Mouse (Mus musculus) heart, embryonic 11.5 days (tissue): Measurements from ENCODE around the gene Nfatc2. TPM values are rescaled to one million over a fixed set of nuclear protein-coding genes. Genes with fewer than 3 reads are reported as not detected.

Experiments
- ATAC-seq: fragments of 200-750 bp; cut with Nextera tagmentation; replicated peaks from 2 replicates; pipeline ENCODE4 v1.8.0; 2017; ENCODE audit warnings: moderate library complexity; ENCODE audit not compliant: insufficient number of reproducible peaks, low FRiP score, low TSS enrichment
- H3K27ac ChIP-seq: fragments of 300-500 bp; sonication (generic); 2 replicates; pipeline ENCODE4 v1.5.1; 2014; ENCODE audit warnings: mild to moderate bottlenecking, low read depth, low read length
- H3K27me3 ChIP-seq: fragments of 300-500 bp; sonication (generic); 2 replicates; pipeline ENCODE4 v1.6.1; 2014; ENCODE audit warnings: mild to moderate bottlenecking, low read length, mixed read lengths; ENCODE audit not compliant: control insufficient read depth, insufficient read depth
- H3K36me3 ChIP-seq: fragments of 300-500 bp; sonication (generic); 2 replicates; pipeline ENCODE4 v1.6.1; 2014; ENCODE audit warnings: mild to moderate bottlenecking, low read length, moderate library complexity, mixed read lengths; ENCODE audit not compliant: control insufficient read depth, insufficient read depth
- H3K4me1 ChIP-seq: fragments of 300-500 bp; sonication (generic); 2 replicates; pipeline ENCODE4 v1.6.1; 2014; ENCODE audit warnings: low read length; ENCODE audit not compliant: control insufficient read depth, insufficient read depth
- H3K4me2 ChIP-seq: fragments of 300-500 bp; sonication (generic); 2 replicates; pipeline ENCODE4 v1.6.1; 2014; ENCODE audit warnings: mild to moderate bottlenecking, moderate library complexity
- H3K4me3 ChIP-seq: fragments of 300-500 bp; sonication (generic); 2 replicates; pipeline ENCODE4 v1.5.1; 2014; ENCODE audit warnings: low read depth, low read length
- H3K9ac ChIP-seq: fragments of 300-500 bp; sonication (generic); 2 replicates; pipeline ENCODE4 v1.6.1; 2014; ENCODE audit warnings: mild to moderate bottlenecking, low read depth, low read length, moderate library complexity
- H3K9me3 ChIP-seq: fragments of 300-500 bp; sonication (generic); replicated peaks from 2 replicates; pipeline ENCODE4 v1.6.1; 2016; ENCODE audit warnings: low read length; ENCODE audit not compliant: control insufficient read depth
- WGBS: fragments of 180-500 bp; shearing (Covaris S2); extraction: QIAGEN DNeasy Blood & Tissue Kit; methylation state at CpG from one replicate; pipeline ENCODE4 v1.1.7; 2014; ENCODE audit not compliant: insufficient replicate concordance; 5-methylcytosine and 5-hydroxymethylcytosine counted together
- polyA plus RNA-seq: library from polyadenylated mRNA; unstranded; fragments of >200 nt; fragmentation: Nextera tagmentation; extraction: Ambion mirVana; gene quantifications from 2 replicates; pipeline ENCODE4 v1.2.1, GENCODE M21; 2014

The Nfatc2 gene
- polyA plus RNA-seq, 1 experiment from 2014 or later = 4.2 TPM

DNA sequence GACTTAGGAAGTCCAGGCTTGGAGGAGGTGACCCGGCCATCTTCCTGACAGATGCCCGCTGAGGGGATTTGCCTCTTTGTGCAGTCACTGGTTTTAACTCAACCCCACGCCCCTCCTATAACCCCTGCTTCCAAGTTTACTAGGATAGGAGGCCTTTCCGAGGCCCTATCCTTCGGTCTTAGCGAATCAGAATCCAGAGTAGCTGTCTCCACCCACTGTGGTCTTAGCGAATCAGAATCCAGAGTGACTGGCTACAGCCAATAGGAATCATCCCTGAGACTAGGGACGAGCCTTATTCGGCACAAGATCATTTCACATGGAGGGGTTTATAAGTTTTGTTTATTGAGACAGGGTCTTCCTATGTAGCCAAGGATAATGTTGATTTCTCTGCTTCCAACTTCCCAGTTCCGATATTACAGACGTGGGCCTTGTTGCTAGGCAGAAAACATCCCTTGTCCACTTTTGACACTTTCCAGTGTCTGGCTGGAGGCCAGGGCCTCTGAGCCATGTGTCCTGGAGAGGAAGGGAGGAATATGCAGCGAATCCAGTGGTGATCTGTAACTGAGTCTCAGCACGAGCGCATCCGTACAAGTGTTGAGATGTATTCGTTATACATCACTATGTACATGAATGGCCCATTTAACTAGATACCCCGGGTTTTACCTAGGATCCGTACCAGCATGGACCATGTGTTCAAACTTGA is 12.9 kb upstream of the Nfatc2 start:
- no peak overlapping the region for H3K4me2 ChIP-seq
- peaks cover 4% of the 10 kb centered on the region; the same call in 1 of the 2 replicates for H3K27me3 ChIP-seq
- H3K9ac ChIP-seq = no peak overlapping the region
- H3K36me3 ChIP-seq = no peaks in the 10 kb centered on the region
- peaks cover 15% of the 10 kb centered on the region; the same call in 1 of the 2 replicates for H3K4me1 ChIP-seq
- no peak overlapping the region for H3K27ac ChIP-seq
- H3K9me3 ChIP-seq = no peaks in the 10 kb centered on the region
- 69% methylated on average over 18 of the region's 18 CpGs for WGBS
- no peak overlapping the region for H3K4me3 ChIP-seq
- no peak for ATAC-seq

DNA sequence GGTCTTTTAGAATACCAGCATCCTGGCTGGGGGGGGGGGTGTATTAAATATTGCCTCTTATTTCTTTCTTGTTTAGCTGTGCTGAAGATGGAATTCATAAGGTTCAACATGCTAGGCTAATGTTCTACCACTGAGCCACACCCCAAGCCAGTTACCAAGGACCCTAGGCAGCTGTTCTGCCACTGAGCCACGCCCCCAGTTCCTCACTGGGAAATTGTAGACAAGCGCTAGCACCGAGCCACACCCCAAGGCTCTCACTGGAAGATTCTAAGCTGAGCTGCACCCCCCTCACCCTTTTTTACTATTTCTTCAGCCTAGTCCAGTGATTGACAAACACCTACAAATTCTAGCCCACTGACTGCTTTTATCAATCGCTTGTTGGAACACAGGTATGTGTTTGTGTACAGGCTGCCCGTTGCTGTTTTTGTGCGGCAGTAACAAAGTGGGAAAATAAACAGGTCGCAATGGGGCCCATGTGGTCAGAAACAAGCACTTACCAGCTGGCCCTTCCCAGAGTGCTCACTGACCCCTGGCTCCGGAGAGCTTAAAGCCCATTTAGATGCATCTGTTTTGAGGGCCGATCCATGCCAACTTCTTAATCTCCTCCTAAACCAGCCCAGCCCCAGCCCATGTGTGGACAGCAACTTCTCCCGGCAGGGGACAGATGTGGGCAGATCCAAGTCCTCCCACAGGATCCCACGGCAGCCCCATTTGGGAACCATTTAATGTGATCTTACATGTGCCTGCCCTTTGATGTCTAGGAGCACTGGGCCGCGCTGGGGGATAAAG is 11.8 kb upstream of the Nfatc2 start:
- H3K36me3 ChIP-seq = no peaks in the 10 kb centered on the region
- H3K27ac ChIP-seq = no peak overlapping the region
- no peak for ATAC-seq
- no peak overlapping the region for H3K9ac ChIP-seq
- H3K4me1 ChIP-seq = peaks cover 16% of the 10 kb centered on the region
- no peak overlapping the region for H3K4me2 ChIP-seq
- H3K4me3 ChIP-seq = no peak overlapping the region
- peaks cover 4% of the 10 kb centered on the region; the same call in 1 of the 2 replicates for H3K27me3 ChIP-seq
- WGBS = 57% methylated on average over 13 of the region's 13 CpGs
- H3K9me3 ChIP-seq = no peaks in the 10 kb centered on the region

DNA sequence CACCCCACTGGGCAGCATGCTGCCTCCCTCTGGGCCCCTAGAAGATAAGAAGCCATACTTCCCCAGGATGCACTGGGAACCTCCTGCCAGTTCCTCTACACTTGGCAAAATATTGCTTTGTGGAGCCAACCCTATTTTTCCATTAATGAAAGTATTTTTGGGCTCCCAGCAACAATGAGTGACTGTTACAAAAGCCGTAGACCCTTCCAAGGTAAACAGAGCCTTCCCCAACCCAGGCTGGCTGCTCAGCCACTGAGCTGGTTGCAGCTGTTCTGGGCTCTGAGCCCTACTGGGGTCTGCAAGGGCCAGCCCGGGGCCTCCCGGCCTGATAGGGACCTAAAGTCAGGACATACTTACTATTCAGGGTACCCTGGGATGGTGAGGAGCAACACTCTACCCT is 9.5 kb upstream of the Nfatc2 start:
- 58% methylated on average over 3 of the region's 3 CpGs for WGBS
- Histone ChIP-seq H3K36me3 (no peaks in the 10 kb centered on the region), H3K9ac (no peak overlapping the region), H3K9me3 (no peaks in the 10 kb centered on the region), H3K4me2 (no peak overlapping the region), H3K4me1 (peaks cover 28% of the 10 kb centered on the region), H3K27ac (0 out of 2 replicates have a peak overlapping the region, but pooled peaks have one; percentile 31), H3K4me3 (no peak overlapping the region), H3K27me3 (0 out of 2 replicates have a peak, but pooled peaks cover 2% of the 10 kb centered on the region)
- ATAC-seq = no peak

DNA sequence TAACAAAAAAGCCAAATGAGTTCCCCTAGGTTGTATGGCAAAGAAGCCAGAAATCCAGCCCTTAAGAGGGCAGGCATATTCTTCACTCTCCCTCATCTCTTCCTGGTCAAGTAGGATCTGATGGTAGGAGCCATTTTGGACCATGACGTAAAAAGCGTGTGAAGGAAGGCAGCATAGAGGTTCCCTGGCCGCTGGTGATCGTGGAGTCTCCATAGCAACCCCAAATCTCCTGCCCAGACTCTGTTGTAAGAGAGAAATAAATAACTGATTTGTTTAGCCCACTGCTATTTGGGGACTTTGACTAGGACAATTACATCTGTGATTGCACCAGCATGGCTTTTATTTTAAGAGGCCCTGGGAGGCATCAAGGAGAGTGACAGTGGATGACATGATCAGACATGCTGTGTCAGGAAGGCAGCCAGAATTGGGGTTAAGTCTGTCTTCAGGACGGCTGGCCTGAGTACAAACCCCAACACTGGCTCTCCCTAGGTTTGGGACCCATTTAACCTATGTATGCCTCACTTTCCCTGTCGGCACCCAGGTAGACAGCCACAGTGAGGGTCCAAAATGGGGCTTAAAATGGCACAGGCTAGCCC is 8.3 kb upstream of the Nfatc2 start:
- WGBS = 74% methylated on average over 6 of the region's 6 CpGs
- no peaks in the 10 kb centered on the region for H3K36me3 ChIP-seq
- no peak for ATAC-seq
- H3K4me1 ChIP-seq = peaks cover 33% of the 10 kb centered on the region
- no peak overlapping the region for H3K27ac ChIP-seq
- 0 out of 2 replicates have a peak, but pooled peaks cover 2% of the 10 kb centered on the region for H3K27me3 ChIP-seq
- H3K4me2 ChIP-seq = no peak overlapping the region
- H3K4me3 ChIP-seq = no peak overlapping the region
- H3K9me3 ChIP-seq = no peaks in the 10 kb centered on the region
- no peak overlapping the region for H3K9ac ChIP-seq

DNA sequence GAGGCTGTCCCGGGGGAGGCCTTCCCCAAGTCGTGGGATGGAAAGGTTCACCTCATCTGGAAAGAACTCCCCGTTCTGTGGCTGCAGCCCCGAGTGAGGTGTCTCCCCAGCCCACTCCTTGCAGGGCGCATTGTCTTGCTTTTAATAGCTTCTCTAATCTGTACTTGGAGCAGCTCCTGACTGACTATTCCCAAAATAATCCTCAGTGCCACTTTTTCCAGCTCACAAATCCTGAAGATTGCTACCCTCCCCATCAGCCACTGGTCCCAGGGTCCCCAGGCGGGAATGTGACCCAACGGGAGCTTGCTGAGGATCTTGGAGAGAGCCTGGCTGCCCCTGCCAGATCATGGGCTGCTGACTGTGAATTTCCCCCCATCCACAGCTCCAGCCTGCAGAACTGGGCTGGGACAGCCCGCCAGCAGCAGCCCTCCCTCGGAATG is 6.7 kb upstream of the Nfatc2 start:
- Histone ChIP-seq H3K27me3 (peaks cover 7% of the 10 kb centered on the region), H3K9me3 (no peaks in the 10 kb centered on the region), H3K4me3 (no peak overlapping the region), H3K27ac (peak overlapping the region; percentile 37; the same call in 1 of the 2 replicates), H3K9ac (no peak overlapping the region), H3K4me1 (peaks cover 34% of the 10 kb centered on the region), H3K36me3 (no peaks in the 10 kb centered on the region), H3K4me2 (0 out of 2 replicates have a peak overlapping the region, but pooled peaks have one; percentile 1)
- 42% methylated on average over 9 of the region's 9 CpGs for WGBS
- ATAC-seq = no peak

DNA sequence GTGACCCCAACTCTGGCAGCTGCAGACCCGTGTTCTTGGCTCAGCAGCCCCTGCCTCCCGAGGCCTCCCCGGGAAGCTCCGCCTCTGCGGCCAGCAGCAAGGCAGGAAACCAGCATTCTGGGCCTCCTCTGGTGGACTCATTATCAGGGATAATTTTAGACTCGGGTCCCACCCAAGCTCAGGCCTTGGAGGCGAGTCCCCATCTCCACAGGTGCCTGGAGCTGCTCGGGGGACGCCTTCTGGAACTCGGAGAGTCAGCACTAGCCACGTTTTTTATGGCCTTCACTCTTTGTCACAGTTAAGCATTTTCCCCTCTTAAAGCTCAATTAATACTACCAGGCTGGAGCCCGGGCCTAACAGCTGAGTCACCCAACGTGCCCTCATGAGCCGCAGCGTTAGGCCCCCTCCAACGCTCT is 3.2 kb upstream of the Nfatc2 start:
- Histone ChIP-seq H3K27ac (peak overlapping the region; percentile 67), H3K4me1 (peaks cover 35% of the 10 kb centered on the region), H3K4me2 (0 out of 2 replicates have a peak overlapping the region, but pooled peaks have one; percentile 14), H3K27me3 (peaks cover 35% of the 10 kb centered on the region), H3K9me3 (no peaks in the 10 kb centered on the region), H3K9ac (0 out of 2 replicates have a peak overlapping the region, but pooled peaks have one; percentile 24), H3K4me3 (no peak overlapping the region), H3K36me3 (no peaks in the 10 kb centered on the region)
- WGBS = 25% methylated on average over 16 of the region's 16 CpGs
- ATAC-seq = no peak

DNA sequence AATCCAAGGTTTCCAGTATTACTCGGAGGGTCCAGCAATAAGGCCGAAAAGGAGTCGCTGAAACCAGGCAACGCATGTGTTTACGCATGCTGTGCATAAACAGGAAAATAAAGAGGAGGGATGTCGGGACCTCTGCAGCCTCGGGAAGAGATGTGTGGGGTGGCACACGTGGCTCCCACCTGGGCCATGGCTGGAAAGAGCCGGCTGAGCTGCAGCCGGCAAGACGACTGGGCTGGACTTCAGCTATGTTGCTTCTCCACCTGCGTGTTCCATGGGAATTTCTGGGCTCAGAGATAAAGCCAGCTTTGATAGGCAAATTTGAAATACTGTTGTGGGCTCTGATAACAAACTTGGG is 907 bp upstream of the Nfatc2 start:
- 28% methylated on average over 12 of the region's 12 CpGs for WGBS
- peaks cover 49% of the 10 kb centered on the region for H3K27me3 ChIP-seq
- H3K36me3 ChIP-seq = no peaks in the 10 kb centered on the region
- no peak overlapping the region for H3K27ac ChIP-seq
- H3K9me3 ChIP-seq = no peaks in the 10 kb centered on the region
- ATAC-seq = no peak
- H3K4me1 ChIP-seq = peaks cover 26% of the 10 kb centered on the region
- H3K9ac ChIP-seq = no peak overlapping the region
- no peak overlapping the region for H3K4me3 ChIP-seq
- no peak overlapping the region; the same call in 1 of the 2 replicates for H3K4me2 ChIP-seq

DNA sequence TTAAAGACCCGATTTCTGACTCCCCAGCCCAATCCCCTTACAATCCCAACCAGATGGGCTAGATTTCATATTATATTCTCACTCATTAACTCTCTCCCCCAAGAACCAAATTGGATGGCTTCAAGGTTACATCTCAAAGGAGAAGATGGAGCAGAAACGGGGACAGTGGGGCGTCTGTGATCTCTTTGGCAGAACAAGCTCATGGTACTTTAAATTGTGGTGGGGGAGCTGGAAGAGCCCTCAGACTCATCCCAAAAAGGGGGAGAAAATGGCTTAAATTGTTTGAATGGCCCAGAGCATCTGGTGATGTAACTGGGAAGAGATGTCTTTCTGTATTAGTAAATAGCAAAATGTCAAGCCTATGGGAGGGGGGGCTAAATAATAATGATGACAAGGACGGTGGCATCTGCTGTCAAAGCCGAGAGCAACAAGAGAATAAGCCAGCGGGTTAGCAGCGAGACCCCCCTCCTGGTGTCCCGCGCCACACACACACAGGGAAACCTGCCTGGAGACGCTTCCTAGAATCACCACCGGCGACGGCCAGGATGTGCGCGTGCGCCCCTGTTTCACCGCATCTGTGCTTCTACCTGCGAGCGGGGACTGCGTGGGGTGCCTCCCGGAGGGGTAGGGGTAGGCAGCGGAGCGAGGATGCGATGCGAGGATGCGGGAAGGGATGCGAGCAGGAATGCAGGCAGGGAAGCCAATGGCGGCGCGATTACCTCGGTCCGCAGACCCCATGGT is 537 bp downstream of the Nfatc2 start:
- Histone ChIP-seq H3K4me3 (peak overlapping the region; percentile 53), H3K27me3 (peaks cover 47% of the 10 kb centered on the region), H3K4me2 (peak overlapping the region; percentile 86), H3K27ac (no peak overlapping the region), H3K4me1 (peaks cover 20% of the 10 kb centered on the region), H3K9ac (peak overlapping the region; percentile 40), H3K9me3 (no peaks in the 10 kb centered on the region), H3K36me3 (no peaks in the 10 kb centered on the region)
- no peak for ATAC-seq
- 3% methylated on average over 32 of the region's 32 CpGs for WGBS
